Mouse (Mus musculus): Measurements from ENCODE around the gene Supt16. TPM values are rescaled to one million over a fixed set of nuclear protein-coding genes. Genes with fewer than 3 reads are reported as not detected.

Supt16 gene
- polyA plus RNA-seq (2012; ENCODE audit: insufficient read depth, insufficient read length, missing spikeins): 16.9 and 18.7 TPM in 2 replicates

- peaks cover 2% of the 10 kb centered on the region; the same call in 1 of the 2 replicates for H3K4me1 ChIP-seq (ENCODE audit: control insufficient read depth, insufficient read depth, insufficient read length, low read length)
- H3K4me3 ChIP-seq (ENCODE audit: insufficient read depth, low read depth, low read length): peak within 1 kb of the TSS; percentile 99
Observed at GRCm38 (mm10) chr14:52197156-52197878, at the start of gene Supt16. Supt16 (minus strand) TSS chr14:52197416.

GRCm38 (mm10) chr14:52246129-52246528, 48.9 kb upstream of the Supt16 start:
- H3K4me3 ChIP-seq (ENCODE audit: insufficient read depth, low read depth, low read length): no peak overlapping the region
- H3K4me1 ChIP-seq (ENCODE audit: control insufficient read depth, insufficient read depth, insufficient read length, low read length): no peaks in the 10 kb centered on the region
- no peak overlapping the region for H3K27ac ChIP-seq (replicated peaks; ENCODE audit: low read depth, low read length)

More at GRCm38 (mm10) chr14:52197156-52197878, at the start of gene Supt16:
- peak within 1 kb of the TSS; percentile 98 for H3K27ac ChIP-seq (replicated peaks; ENCODE audit: low read depth, low read length)

- Histone ChIP-seq H3K27ac (replicated peaks; ENCODE audit: low read depth, low read length) (no peak overlapping the region), H3K4me3 (ENCODE audit: insufficient read depth, low read depth, low read length) (peak overlapping the region; percentile 56), H3K4me1 (ENCODE audit: control insufficient read depth, insufficient read depth, insufficient read length, low read length) (no peaks in the 10 kb centered on the region)
Observed at GRCm38 (mm10) chr14:52244690-52245042, 47.5 kb upstream of the Supt16 start.

- no peak overlapping the region for H3K27ac ChIP-seq (replicated peaks; ENCODE audit: low read depth, low read length)
- peak overlapping the region; percentile 72 for H3K4me3 ChIP-seq (ENCODE audit: insufficient read depth, low read depth, low read length)
- no peaks in the 10 kb centered on the region for H3K4me1 ChIP-seq (ENCODE audit: control insufficient read depth, insufficient read depth, insufficient read length, low read length)
Observed at GRCm38 (mm10) chr14:52244041-52244689, 46.9 kb upstream of the Supt16 start.

GRCm38 (mm10) chr14:52236216-52236615, 39.0 kb upstream of the Supt16 start:
- no peak overlapping the region for H3K4me3 ChIP-seq (ENCODE audit: insufficient read depth, low read depth, low read length)
- no peak overlapping the region for H3K27ac ChIP-seq (replicated peaks; ENCODE audit: low read depth, low read length)
- H3K4me1 ChIP-seq (ENCODE audit: control insufficient read depth, insufficient read depth, insufficient read length, low read length): no peaks in the 10 kb centered on the region

- Histone ChIP-seq H3K4me1 (ENCODE audit: control insufficient read depth, insufficient read depth, insufficient read length, low read length) (no peaks in the 10 kb centered on the region), H3K27ac (replicated peaks; ENCODE audit: low read depth, low read length) (no peak overlapping the region), H3K4me3 (ENCODE audit: insufficient read depth, low read depth, low read length) (no peak overlapping the region)
Observed at GRCm38 (mm10) chr14:52235165-52235564, 37.9 kb upstream of the Supt16 start.

GRCm38 (mm10) chr14:52232249-52232648, 35.0 kb upstream of the Supt16 start:
- H3K4me1 ChIP-seq (ENCODE audit: control insufficient read depth, insufficient read depth, insufficient read length, low read length): no peaks in the 10 kb centered on the region
- no peak overlapping the region for H3K4me3 ChIP-seq (ENCODE audit: insufficient read depth, low read depth, low read length)
- no peak overlapping the region for H3K27ac ChIP-seq (replicated peaks; ENCODE audit: low read depth, low read length)

- no peak overlapping the region for H3K27ac ChIP-seq (replicated peaks; ENCODE audit: low read depth, low read length)
- no peak overlapping the region for H3K4me3 ChIP-seq (ENCODE audit: insufficient read depth, low read depth, low read length)
- H3K4me1 ChIP-seq (ENCODE audit: control insufficient read depth, insufficient read depth, insufficient read length, low read length): no peaks in the 10 kb centered on the region
Observed at GRCm38 (mm10) chr14:52225972-52226371, 28.8 kb upstream of the Supt16 start.

- Histone ChIP-seq H3K4me1 (ENCODE audit: control insufficient read depth, insufficient read depth, insufficient read length, low read length) (no peaks in the 10 kb centered on the region), H3K4me3 (ENCODE audit: insufficient read depth, low read depth, low read length) (no peak overlapping the region), H3K27ac (replicated peaks; ENCODE audit: low read depth, low read length) (no peak overlapping the region)
Observed at GRCm38 (mm10) chr14:52217261-52217660, 20.0 kb upstream of the Supt16 start.

GRCm38 (mm10) chr14:52199412-52199811, 2.2 kb upstream of the Supt16 start:
- H3K4me1 ChIP-seq (ENCODE audit: control insufficient read depth, insufficient read depth, insufficient read length, low read length): peaks cover 2% of the 10 kb centered on the region; the same call in 1 of the 2 replicates
- H3K27ac ChIP-seq (replicated peaks; ENCODE audit: low read depth, low read length): no peak overlapping the region
- H3K4me3 ChIP-seq (ENCODE audit: insufficient read depth, low read depth, low read length): no peak overlapping the region

GRCm38 (mm10) chr14:52198141-52198540, 925 bp upstream of the Supt16 start:
- H3K4me1 ChIP-seq (ENCODE audit: control insufficient read depth, insufficient read depth, insufficient read length, low read length): peaks cover 2% of the 10 kb centered on the region; the same call in 1 of the 2 replicates
- H3K27ac ChIP-seq (replicated peaks; ENCODE audit: low read depth, low read length): no peak overlapping the region
- no peak overlapping the region for H3K4me3 ChIP-seq (ENCODE audit: insufficient read depth, low read depth, low read length)

- Histone ChIP-seq H3K27ac (replicated peaks; ENCODE audit: low read depth, low read length) (peak overlapping the region; percentile 71), H3K4me1 (ENCODE audit: control insufficient read depth, insufficient read depth, insufficient read length, low read length) (peaks cover 2% of the 10 kb centered on the region; the same call in 1 of the 2 replicates), H3K4me3 (ENCODE audit: insufficient read depth, low read depth, low read length) (peak overlapping the region; percentile 99)
Observed at GRCm38 (mm10) chr14:52196230-52197155, 723 bp downstream of the Supt16 start.

GRCm38 (mm10) chr14:52195691-52196090, 1.5 kb downstream of the Supt16 start:
- Histone ChIP-seq H3K4me3 (ENCODE audit: insufficient read depth, low read depth, low read length) (no peak overlapping the region), H3K4me1 (ENCODE audit: control insufficient read depth, insufficient read depth, insufficient read length, low read length) (peaks cover 2% of the 10 kb centered on the region; the same call in 1 of the 2 replicates), H3K27ac (replicated peaks; ENCODE audit: low read depth, low read length) (no peak overlapping the region)

- no peak overlapping the region for H3K4me3 ChIP-seq (ENCODE audit: insufficient read depth, low read depth, low read length)
- H3K27ac ChIP-seq (replicated peaks; ENCODE audit: low read depth, low read length): no peak overlapping the region
Observed at GRCm38 (mm10) chr14:52190740-52191359, 6.4 kb downstream of the Supt16 start.

More at GRCm38 (mm10) chr14:52190740-52191359, 6.4 kb downstream of the Supt16 start:
- H3K4me1 ChIP-seq (ENCODE audit: control insufficient read depth, insufficient read depth, insufficient read length, low read length): no peaks in the 10 kb centered on the region
